Mouse (Mus musculus): ENCODE results near the gene Arpc3.

- no peak for TF ChIP-seq POLR2A (IDR thresholded peaks at IDR 0.05; ENCODE audit: borderline replicate concordance, extremely low read depth, low read depth, low read length)
- no peak for TF ChIP-seq CTCF (IDR thresholded peaks at IDR 0.05; ENCODE audit: insufficient read depth, low read length)
Observed at GRCm38 (mm10) chr5:122377101-122377833, 14.4 kb upstream of the Arpc3 start.

Data from lung, adult 2 months (tissue).